Mouse (Mus musculus) left cerebral cortex, postnatal 4 days (tissue): Measurements from ENCODE around the gene Sesn2. TPM values are rescaled to one million over a fixed set of nuclear protein-coding genes. Genes with fewer than 3 reads are reported as not detected.

Experiments used
- DNase-seq: peaks from one replicate; pipeline ENCODE4 v3.0.0-alpha.2; 2022
- intact Hi-C: fragments of 180-260 bp; cut with DNase I; formaldehyde crosslinking; loops from one replicate; pipeline ENCODE4 v1.15.1; 2025
- total RNA-seq, 2 experiments: library from RNA; stranded (reverse); gene quantifications; 2 replicates each; pipeline ENCODE4 v1.2.3; 2021

The Sesn2 gene
- total RNA-seq, 2 experiments from 2014 or later: 6.8 to 7.0 TPM

GRCm38 (mm10) chr4:132515369-132516155, 5.3 kb upstream of the Sesn2 start:
- intact Hi-C loops: no loop called here
- peak; percentile 91 for DNase-seq

GRCm38 (mm10) chr4:132514555-132515135, 4.3 kb upstream of the Sesn2 start:
- peak; percentile 85 for DNase-seq
- intact Hi-C loops: loop anchor here (5.0 kb wide), 1 partner anchor 52 kb away; the partner anchor contains the start of gene Med18

GRCm38 (mm10) chr4:132513395-132514273, 3.3 kb upstream of the Sesn2 start:
- intact Hi-C loops: loop anchor here (5.0 kb wide), 1 partner anchor 51 kb away; the partner anchor contains the start of gene Med18
- no peak for DNase-seq

GRCm38 (mm10) chr4:132512080-132512479, 1.8 kb upstream of the Sesn2 start:
- no peak for DNase-seq
- intact Hi-C loops: loop anchor here (5.0 kb wide), 1 partner anchor 50 kb away; the partner anchor contains the start of gene Med18

- peak; percentile 84 for DNase-seq
- intact Hi-C loops: loop anchor here (5.0 kb wide), 1 partner anchor 47 kb away; the partner anchor contains the start of gene Med18
These were observed 542 bp downstream of the Sesn2 start for GRCm38 (mm10) chr4:132509621-132510296.

- intact Hi-C loops: no loop called here
- no peak for DNase-seq
These were observed 3.1 kb downstream of the Sesn2 start for GRCm38 (mm10) chr4:132507210-132507609.

- no peak for DNase-seq
- intact Hi-C loops: no loop called here
These were observed 4.1 kb downstream of the Sesn2 start for GRCm38 (mm10) chr4:132506250-132506649.

GRCm38 (mm10) chr4:132505800-132506199, 4.5 kb downstream of the Sesn2 start:
- intact Hi-C loops: no loop called here
- DNase-seq: no peak

- intact Hi-C loops: no loop called here
- no peak for DNase-seq
These were observed 5.1 kb downstream of the Sesn2 start for GRCm38 (mm10) chr4:132505034-132505738.

GRCm38 (mm10) chr4:132503344-132503743, 7.0 kb downstream of the Sesn2 start:
- intact Hi-C loops: no loop called here
- no peak for DNase-seq

- intact Hi-C loops: no loop called here
- no peak for DNase-seq
These were observed 8.7 kb downstream of the Sesn2 start for GRCm38 (mm10) chr4:132501639-132502038.

GRCm38 (mm10) chr4:132494271-132494918, 15.9 kb downstream of the Sesn2 start:
- intact Hi-C loops: no loop called here
- no peak for DNase-seq

- peak; percentile 95 for DNase-seq
- intact Hi-C loops: no loop called here
These were observed 17.9 kb downstream of the Sesn2 start for GRCm38 (mm10) chr4:132492178-132493060.

GRCm38 (mm10) chr4:132491748-132492147, 18.6 kb downstream of the Sesn2 start:
- intact Hi-C loops: no loop called here

GRCm38 (mm10) chr4:132491057-132491456, 19.2 kb downstream of the Sesn2 start:
- intact Hi-C loops: no loop called here
- no peak for DNase-seq

More at GRCm38 (mm10) chr4:132491748-132492147, 18.6 kb downstream of the Sesn2 start:
- DNase-seq: no peak

- no peak for DNase-seq
- intact Hi-C loops: no loop called here
These were observed 19.9 kb downstream of the Sesn2 start for GRCm38 (mm10) chr4:132490273-132491010.

- intact Hi-C loops: no loop called here
- no peak for DNase-seq
These were observed 21.3 kb downstream of the Sesn2 start for GRCm38 (mm10) chr4:132488976-132489375.

GRCm38 (mm10) chr4:132488521-132488920, 21.8 kb downstream of the Sesn2 start:
- no peak for DNase-seq
- intact Hi-C loops: no loop called here
